Mouse (Mus musculus) kidney, adult 2 months (tissue): ENCODE data around the gene Vasn. TPM values are rescaled to one million over a fixed set of nuclear protein-coding genes. Genes with fewer than 3 reads are reported as not detected.

Experiments
- DNase-seq: peaks from one replicate; pipeline ENCODE4 v3.0.0; 2021
- H3K27ac ChIP-seq: fragments of 200-500 bp; 2 replicates; pipeline ENCODE4 v1.5.1; 2012; ENCODE audit warnings: low read depth, low read length, control low read depth, inconsistent platforms; ENCODE audit not compliant: insufficient read depth
- H3K27me3 ChIP-seq: fragments of 200-500 bp; replicated peaks from 2 replicates; pipeline ENCODE4 v1.6.1; 2012; ENCODE audit warnings: mild to moderate bottlenecking, moderate library complexity, low read length, inconsistent platforms; ENCODE audit not compliant: control insufficient read depth, insufficient read depth
- H3K36me3 ChIP-seq: fragments of 200-500 bp; 2 replicates; pipeline ENCODE4 v1.6.1; 2012; ENCODE audit warnings: mild to moderate bottlenecking, moderate library complexity, low read length, inconsistent platforms; ENCODE audit not compliant: control insufficient read depth, insufficient read depth
- H3K4me1 ChIP-seq: fragments of 200-500 bp; 2 replicates; pipeline ENCODE4 v1.6.1; 2011; ENCODE audit warnings: low read length; ENCODE audit not compliant: control insufficient read depth, insufficient read depth
- H3K4me3 ChIP-seq: fragments of 200-500 bp; 2 replicates; pipeline ENCODE4 v1.5.1; 2011; ENCODE audit warnings: mild to moderate bottlenecking, low read depth, low read length, control low read depth; ENCODE audit not compliant: insufficient read depth
- CTCF ChIP-seq: fragments of 200-500 bp; conservative IDR thresholded peaks from 2 replicates; pipeline ENCODE4 v1.5.1; 2011; ENCODE audit warnings: low read depth, mild to moderate bottlenecking, control low read depth, low read length, moderate library complexity, mixed read lengths; ENCODE audit not compliant: insufficient read depth, insufficient read length
- POLR2A ChIP-seq: fragments of 200-500 bp; IDR thresholded peaks from one replicate; pipeline ENCODE4 v1.6.1; 2011; ENCODE audit warnings: low read depth, low read length, control low read depth
- WGBS: fragments of 180-500 bp; shearing (Covaris S2); methylation state at CpG from one replicate; pipeline ENCODE4 v1.1.7; 2018; 5-methylcytosine and 5-hydroxymethylcytosine counted together
- polyA plus RNA-seq: library from polyadenylated mRNA; depleted of rRNA; stranded (reverse); fragments of >200 nt; gene quantifications from 2 replicates; pipeline ENCODE4 v1.2.3, GENCODE M21; 2012

The Vasn gene
- polyA plus RNA-seq, 1 experiment: 34.6 TPM

GRCm38 (mm10) chr16:4633661-4634060 lies 6.1 kb upstream of the Vasn start:
- Histone ChIP-seq H3K27me3 (no peaks in the 10 kb centered on the region), H3K27ac (no peak overlapping the region), H3K4me3 (no peak overlapping the region), H3K4me1 (peaks cover 4% of the 10 kb centered on the region; the same call in 1 of the 2 replicates), H3K36me3 (no peaks in the 10 kb centered on the region)
- DNase-seq: no peak
- no peak for TF ChIP-seq CTCF
- no peak for TF ChIP-seq POLR2A
- WGBS: 93% methylated on average over 3 of the region's 3 CpGs

GRCm38 (mm10) chr16:4634681-4635080 lies 5.1 kb upstream of the Vasn start:
- DNase-seq: no peak
- Histone ChIP-seq H3K27ac (no peak overlapping the region; the same call in 1 of the 2 replicates), H3K4me1 (no peaks in the 10 kb centered on the region), H3K36me3 (no peaks in the 10 kb centered on the region), H3K4me3 (no peak overlapping the region), H3K27me3 (no peaks in the 10 kb centered on the region)
- 79% methylated on average over 9 of the region's 9 CpGs for WGBS
- no peak for TF ChIP-seq CTCF
- TF ChIP-seq POLR2A: no peak

- Histone ChIP-seq H3K27ac (peak overlapping the region; percentile 29; the same call in 1 of the 2 replicates), H3K4me1 (no peaks in the 10 kb centered on the region; the same call in 1 of the 2 replicates), H3K27me3 (no peaks in the 10 kb centered on the region), H3K4me3 (no peak overlapping the region), H3K36me3 (no peaks in the 10 kb centered on the region)
- 58% methylated on average over 4 of the region's 4 CpGs for WGBS
- no peak for DNase-seq
- no peak for TF ChIP-seq POLR2A
- no peak for TF ChIP-seq CTCF
Measured at GRCm38 (mm10) chr16:4635760-4636159, 4.0 kb upstream of the Vasn start.

GRCm38 (mm10) chr16:4638891-4639390 lies 800 bp upstream of the Vasn start:
- H3K36me3 ChIP-seq: no peaks in the 10 kb centered on the region
- TF ChIP-seq POLR2A (no peak), CTCF (no peak)
- H3K27ac ChIP-seq: no peak overlapping the region
- H3K4me3 ChIP-seq: no peak overlapping the region
- no peaks in the 10 kb centered on the region for H3K27me3 ChIP-seq
- peaks cover 26% of the 10 kb centered on the region for H3K4me1 ChIP-seq
- DNase-seq: no peak
- WGBS: 82% methylated on average over 3 of the region's 3 CpGs

GRCm38 (mm10) chr16:4640267-4641005 lies 695 bp downstream of the Vasn start:
- peaks cover 40% of the 10 kb centered on the region for H3K4me1 ChIP-seq
- DNase-seq: peak; percentile 96
- TF ChIP-seq POLR2A (peak; percentile 13), CTCF (no peak)
- H3K4me3 ChIP-seq: peak overlapping the region; percentile 63
- H3K27me3 ChIP-seq: no peaks in the 10 kb centered on the region
- no peaks in the 10 kb centered on the region for H3K36me3 ChIP-seq
- peak overlapping the region; percentile 71 for H3K27ac ChIP-seq
- 6% methylated on average over 17 of the region's 17 CpGs for WGBS

GRCm38 (mm10) chr16:4641119-4641838 lies 1.5 kb downstream of the Vasn start:
- Histone ChIP-seq H3K4me1 (peaks cover 49% of the 10 kb centered on the region), H3K27ac (peak overlapping the region; percentile 70), H3K27me3 (no peaks in the 10 kb centered on the region), H3K4me3 (peak overlapping the region; percentile 63), H3K36me3 (no peaks in the 10 kb centered on the region)
- WGBS: 36% methylated on average over 3 of the region's 3 CpGs
- no peak for TF ChIP-seq CTCF
- peak; percentile 59 for DNase-seq

- WGBS: 23% methylated on average over 13 of the region's 13 CpGs
- H3K36me3 ChIP-seq: no peaks in the 10 kb centered on the region
- no peak for TF ChIP-seq POLR2A
- TF ChIP-seq CTCF: no peak
- H3K4me1 ChIP-seq: peaks cover 53% of the 10 kb centered on the region
- peak; percentile 76 for DNase-seq
- H3K4me3 ChIP-seq: peak overlapping the region; percentile 11; the same call in 1 of the 2 replicates
- H3K27me3 ChIP-seq: no peaks in the 10 kb centered on the region
- H3K27ac ChIP-seq: peak overlapping the region; percentile 77; the same call in 1 of the 2 replicates
Measured at GRCm38 (mm10) chr16:4642190-4642589, 2.4 kb downstream of the Vasn start.
